Mouse (Mus musculus): ENCODE results near the gene Fpr-rs6.

The Fpr-rs6 gene

DNA sequence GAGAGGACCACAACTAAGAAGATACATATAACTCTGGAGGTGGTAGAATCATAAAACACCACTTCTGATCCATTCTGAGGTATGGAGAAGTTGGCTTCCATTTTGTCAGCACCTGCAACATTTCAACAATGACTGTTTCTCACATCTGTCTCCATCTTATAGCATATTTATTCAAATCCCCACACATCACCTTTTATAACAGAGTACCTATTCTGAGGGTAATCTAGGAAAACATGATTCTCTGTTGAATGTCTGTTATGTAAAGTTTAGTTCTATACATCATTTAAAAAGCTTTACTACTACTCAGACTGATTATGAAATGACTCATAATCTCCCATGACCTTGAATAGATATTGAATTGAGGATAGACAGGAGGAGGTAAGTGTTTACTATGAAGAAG is at the start of gene Fpr-rs6:
TSS of gene Fpr-rs6 (minus strand) at position 101 of the 400 bp plus-strand sequence.
- ATAC-seq (ENCODE audit: low TSS enrichment): no peak

Data from frontal cortex, adult (tissue).